ENCODE assay signal across 19 mouse cellular contexts in the genomic region with DNA sequence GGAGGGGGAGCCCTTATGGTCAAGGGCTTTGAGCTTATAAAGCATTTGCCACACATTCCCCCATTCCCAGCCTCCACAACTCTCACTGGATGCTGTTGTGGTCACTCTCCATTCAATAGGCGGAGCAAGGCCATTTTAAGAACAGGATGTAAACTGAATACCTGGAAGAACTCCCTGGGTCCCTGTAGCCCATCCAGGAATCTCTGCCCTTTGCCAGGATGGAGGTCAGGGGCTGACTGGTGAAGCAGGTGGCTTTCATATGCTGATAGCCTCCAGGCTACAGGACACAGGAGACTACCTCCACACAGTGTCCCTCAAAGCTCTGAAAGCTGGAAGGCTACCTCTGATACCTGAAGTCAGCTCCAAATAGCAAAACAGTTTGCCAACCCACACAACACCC. TPM values are rescaled to one million over a fixed set of nuclear protein-coding genes. Genes with fewer than 3 reads are reported as not detected.
A peak's percentile ranks its signal among the peaks of the same experiment; 100 is the strongest.
DNase-seq lines count a peak whose midpoint lies in the region; ATAC-seq and TF ChIP-seq lines count a peak whose summit lies in the region.
"Had no signal": no experiment of that assay in that cellular context is flagged by ENCODE, and none has a peak within 500 bp of the region (broad histone marks: within the 10 kb centered on the region; RNA-seq: fewer than 3 reads in every experiment).

No protein-coding gene starts in this region.

- H3K36me3 ChIP-seq in heart, adult 2 months (ENCODE audit: control insufficient read depth, insufficient read depth, low read length): no peaks in the 10 kb centered on the region
- H3K36me3 ChIP-seq in heart, embryonic 10.5 days: no peaks in the 10 kb centered on the region
- no peaks in the 10 kb centered on the region for H3K36me3 ChIP-seq in midbrain, embryonic 10.5 days
- no peaks in the 10 kb centered on the region for H3K36me3 ChIP-seq in midbrain, embryonic 11.5 days (ENCODE audit: control insufficient read depth, insufficient read depth, low read length)
- H3K36me3 ChIP-seq: embryonic facial prominence, embryonic 12.5 days; embryonic facial prominence, embryonic 15.5 days had no signal

- no peak for TF ChIP-seq CTCF in heart, adult 2 months (IDR thresholded peaks at IDR 0.05)

- no peaks in the 10 kb centered on the region for H3K27me3 ChIP-seq in heart, adult 2 months (ENCODE audit: control insufficient read depth, insufficient read depth, low read length)
- H3K27me3 ChIP-seq in heart, embryonic 10.5 days (ENCODE audit: insufficient read depth, poor library complexity, severe bottlenecking): peaks cover 69% of the 10 kb centered on the region
- peaks cover 90% of the 10 kb centered on the region for H3K27me3 ChIP-seq in midbrain, embryonic 10.5 days (ENCODE audit: low read depth, poor library complexity, severe bottlenecking)
- H3K27me3 ChIP-seq in midbrain, embryonic 11.5 days (ENCODE audit: control insufficient read depth, insufficient read depth, low read length): peaks cover 3% of the 10 kb centered on the region
- H3K27me3 ChIP-seq: embryonic facial prominence, embryonic 12.5 days; embryonic facial prominence, embryonic 15.5 days had no signal

- TF ChIP-seq POLR2A in heart, adult 2 months (IDR thresholded peaks at IDR 0.05; ENCODE audit: insufficient read depth, low read depth, low read length): no peak

- no peak overlapping the region for H3K4me3 ChIP-seq in heart, adult 2 months
- no peak overlapping the region for H3K4me3 ChIP-seq in heart, embryonic 10.5 days
- H3K4me3 ChIP-seq in midbrain, embryonic 10.5 days: no peak overlapping the region
- H3K4me3 ChIP-seq in midbrain, embryonic 11.5 days (ENCODE audit: low read depth, low read length): no peak overlapping the region
- H3K4me3 ChIP-seq: embryonic facial prominence, embryonic 12.5 days; embryonic facial prominence, embryonic 15.5 days had no signal

- no peaks in the 10 kb centered on the region for H3K9me3 ChIP-seq in heart, embryonic 10.5 days
- H3K9me3 ChIP-seq in midbrain, embryonic 10.5 days (replicated peaks): no peaks in the 10 kb centered on the region
- H3K9me3 ChIP-seq in midbrain, embryonic 11.5 days (ENCODE audit: control insufficient read depth, low read length): no peaks in the 10 kb centered on the region
- H3K9me3 ChIP-seq: embryonic facial prominence, embryonic 12.5 days; embryonic facial prominence, embryonic 15.5 days had no signal

- no peaks in the 10 kb centered on the region for H3K79me2 ChIP-seq in heart, adult 2 months (replicated peaks; ENCODE audit: control insufficient read depth, insufficient read depth, low read length)

- peak in 1 of 2 experiments; percentile 26 for DNase-seq in heart, adult 2 months
- no peak for DNase-seq in heart, postnatal 25 days (ENCODE audit: low spot score)
- DNase-seq in heart, embryonic 10.5 days (ENCODE audit: low spot score): no peak
- DNase-seq in heart, postnatal 10 days: no peak
- no peak for DNase-seq in midbrain, embryonic 10.5 days (ENCODE audit: low spot score)
- no peak for DNase-seq in midbrain, embryonic 11.5 days (ENCODE audit: low spot score, missing footprints)
- DNase-seq in skeletal muscle tissue, adult 2 months (ENCODE audit: low read depth, low spot score): peak; percentile 30
- DNase-seq in cerebellum, postnatal 36 days: no peak

- TF ChIP-seq EP300 in heart, adult 2 months (IDR thresholded peaks at IDR 0.05; ENCODE audit: insufficient read depth, low read depth, low read length): peak; percentile 46; the same call in 1 of the 2 replicates

- intact Hi-C loops in heart, adult 2 months (cut with DNase I): no loop called here
- intact Hi-C loops in heart, postnatal 25 days (cut with DNase I): no loop called here
- intact Hi-C loops in heart, postnatal 10 days (cut with DNase I): no loop called here

- 59% methylated on average over 1 of the region's 1 CpGs for WGBS in heart, adult 2 months
- 71% methylated on average over 1 of the region's 1 CpGs for WGBS in heart, embryonic 10.5 days
- WGBS in midbrain, embryonic 10.5 days: 71% methylated on average over 1 of the region's 1 CpGs
- 73% methylated on average over 1 of the region's 1 CpGs for WGBS in midbrain, embryonic 11.5 days

- peak overlapping the region; percentile 58 for H3K27ac ChIP-seq in heart, adult 2 months
- 0 out of 2 replicates have a peak overlapping the region, but pooled peaks have one; percentile 53 for H3K27ac ChIP-seq in heart, embryonic 10.5 days
- peak overlapping the region; percentile 9; the same call in 1 of the 2 replicates for H3K27ac ChIP-seq in midbrain, embryonic 10.5 days (replicated peaks)
- no peak overlapping the region for H3K27ac ChIP-seq in midbrain, embryonic 11.5 days (ENCODE audit: low read depth, low read length)
- H3K27ac ChIP-seq: embryonic facial prominence, embryonic 12.5 days; embryonic facial prominence, embryonic 15.5 days; hindbrain, embryonic 14.5 days; hindbrain, postnatal 0 days had no signal

- H3K4me1 ChIP-seq in heart, adult 2 months (ENCODE audit: control insufficient read depth, insufficient read depth, low read length): peaks cover 27% of the 10 kb centered on the region
- peaks cover 29% of the 10 kb centered on the region for H3K4me1 ChIP-seq in heart, embryonic 10.5 days
- H3K4me1 ChIP-seq in midbrain, embryonic 10.5 days: peaks cover 64% of the 10 kb centered on the region
- H3K4me1 ChIP-seq in midbrain, embryonic 11.5 days (ENCODE audit: control insufficient read depth, insufficient read depth, low read length): peaks cover 25% of the 10 kb centered on the region

- no peak for ATAC-seq in midbrain, embryonic 11.5 days (ENCODE audit: low FRiP score)
- ATAC-seq: activated CD4-positive, CD25-positive, alpha-beta regulatory T cell, adult 4 months; CD4-positive, CD25-positive, alpha-beta regulatory T cell, adult 4 months; forebrain, embryonic 14.5 days; forebrain, postnatal 0 days; hindbrain, postnatal 0 days; inflammation-experienced regulatory T-cells, adult 6 months; intestine, embryonic 16.5 days had no signal

- H3K4me2 ChIP-seq in midbrain, embryonic 11.5 days: no peak overlapping the region
- H3K4me2 ChIP-seq: embryonic facial prominence, embryonic 12.5 days; embryonic facial prominence, embryonic 15.5 days; hindbrain, embryonic 14.5 days had no signal

- no peak overlapping the region for H3K9ac ChIP-seq in heart, adult 2 months (ENCODE audit: low read depth, low read length)
- no peak overlapping the region for H3K9ac ChIP-seq in midbrain, embryonic 11.5 days (ENCODE audit: low read length)
- H3K9ac ChIP-seq: embryonic facial prominence, embryonic 12.5 days; forebrain, postnatal 0 days; hindbrain, embryonic 14.5 days had no signal

RNA-seq across cellular contexts. Expression of a gene that starts 28.2 kb away (rescaled TPM):
- 10 to 100 TPM; 33.9 to 42.4 TPM for total RNA-seq in heart, adult 2 months (2021)
- 12.3 and 15.7 TPM in 2 replicates for polyA plus RNA-seq in heart, adult 2 months (2012; rRNA removed)
- total RNA-seq in heart, postnatal 25 days (2021): 10 to 100 TPM; 35.8 to 44.2 TPM
- 1,495 and 1,694 TPM in 2 replicates for polyA plus RNA-seq in heart, embryonic 10.5 days (2016; fragmentation: Nextera tagmentation; extraction: Ambion mirVana)
- 10 to 100 TPM; 47.2 to 48.0 TPM for total RNA-seq in heart, postnatal 10 days (2021)
- polyA plus RNA-seq in midbrain, embryonic 10.5 days (2016; fragmentation: Nextera tagmentation; extraction: Ambion mirVana): 329 and 443 TPM in 2 replicates
- 789 and 799 TPM in 2 replicates for polyA plus RNA-seq in midbrain, embryonic 11.5 days (2014; fragmentation: Nextera tagmentation; extraction: Ambion mirVana)

RNA-seq across cellular contexts. Expression of a gene that starts 40.9 kb away (rescaled TPM):
- under 1 TPM; 0.36 to 0.42 TPM for total RNA-seq in heart, adult 2 months (2021)
- polyA plus RNA-seq in heart, adult 2 months (2012; rRNA removed): 2.3 and 2.5 TPM in 2 replicates
- total RNA-seq in heart, postnatal 25 days (2021): under 1 TPM; 0.17 to 0.49 TPM
- 0.54 and 1.3 TPM in 2 replicates for polyA plus RNA-seq in heart, embryonic 10.5 days (2016; fragmentation: Nextera tagmentation; extraction: Ambion mirVana)
- total RNA-seq in heart, postnatal 10 days (2021): under 1 TPM; 0.43 to 0.50 TPM
- polyA plus RNA-seq in midbrain, embryonic 10.5 days (2016; fragmentation: Nextera tagmentation; extraction: Ambion mirVana): 0.17 and 0.20 TPM in 2 replicates
- 0.16 and 0.30 TPM in 2 replicates for polyA plus RNA-seq in midbrain, embryonic 11.5 days (2014; fragmentation: Nextera tagmentation; extraction: Ambion mirVana)
- polyA plus RNA-seq: C2C12; CD4-positive, CD25-positive, alpha-beta regulatory T cell, adult 4 months had no signal

Comparison
In these comparisons a context has a peak if more than half of its experiments do, and no peak if none do; other contexts are left out.
1. RNA of a gene that starts 28.2 kb away (polyA plus RNA-seq): 1,495 to 1,694 TPM in heart, embryonic 10.5 days, 789 to 799 TPM in midbrain, embryonic 11.5 days and 329 to 443 TPM in midbrain, embryonic 10.5 days; 12.3 to 15.7 TPM in heart, adult 2 months; every median in the first group is over 10 times any median in the second.